Mouse (Mus musculus) right cerebral cortex, adult 2 months (tissue): ENCODE results near the gene Primpol.
"Not testable (repeated sequence)": the region's sequence is repeated elsewhere in the genome, so short reads cannot be mapped to it uniquely, and the experiment has no call there.

Experiments used
- DNase-seq, 2 experiments: peaks; one replicate each; pipeline ENCODE4 v3.0.0; 2021 to 2022; ENCODE audit warnings: low spot score in 2 of 2

Gene Primpol

GRCm38 (mm10) chr8:46603587-46603986, 13.4 kb downstream of the Primpol start:
- DNase-seq, result no peak

- DNase-seq, result no peak
Observed at GRCm38 (mm10) chr8:46600959-46601707, 15.9 kb downstream of the Primpol start.

- no peak for DNase-seq
Observed at GRCm38 (mm10) chr8:46599314-46599904, 17.6 kb downstream of the Primpol start.

- DNase-seq, result no peak
Observed at GRCm38 (mm10) chr8:46598753-46599152, 18.3 kb downstream of the Primpol start.

GRCm38 (mm10) chr8:46598114-46598513, 18.9 kb downstream of the Primpol start:
- DNase-seq, result no peak

GRCm38 (mm10) chr8:46597411-46597810, 19.6 kb downstream of the Primpol start:
- no peak for DNase-seq

GRCm38 (mm10) chr8:46596530-46596929, 20.5 kb downstream of the Primpol start:
- no peak for DNase-seq

GRCm38 (mm10) chr8:46595593-46595992, 21.4 kb downstream of the Primpol start:
- no peak for DNase-seq

GRCm38 (mm10) chr8:46593772-46594171, 23.2 kb downstream of the Primpol start:
- no peak for DNase-seq

- DNase-seq, result no peak
Observed at GRCm38 (mm10) chr8:46593067-46593466, 23.9 kb downstream of the Primpol start.

- DNase-seq, result no peak
Observed at GRCm38 (mm10) chr8:46588663-46589062, 28.3 kb downstream of the Primpol start.

- no peak for DNase-seq
Observed at GRCm38 (mm10) chr8:46587911-46588310, 29.1 kb downstream of the Primpol start.

- no peak for DNase-seq
Observed at GRCm38 (mm10) chr8:46585576-46585975, 31.4 kb downstream of the Primpol start.

- DNase-seq, result not testable (repeated sequence)
Observed at GRCm38 (mm10) chr8:46584328-46584727, 32.7 kb downstream of the Primpol start.

- DNase-seq, result no peak
Observed at GRCm38 (mm10) chr8:46578794-46579193, 38.2 kb downstream of the Primpol start.

GRCm38 (mm10) chr8:46573964-46574363, 43.0 kb downstream of the Primpol start:
- DNase-seq, result no peak

GRCm38 (mm10) chr8:46573446-46573845, 43.6 kb downstream of the Primpol start:
- DNase-seq, result no peak

- no peak for DNase-seq
Observed at GRCm38 (mm10) chr8:46570673-46571072, 46.3 kb downstream of the Primpol start.

- DNase-seq, result no peak
Observed at GRCm38 (mm10) chr8:46569659-46570441, 47.2 kb downstream of the Primpol start.

- no peak for DNase-seq
Observed at GRCm38 (mm10) chr8:46568942-46569341, 48.1 kb downstream of the Primpol start.

- peak in 1 of 2 experiments; percentile 19 for DNase-seq
Observed at GRCm38 (mm10) chr8:46567946-46568345, 49.1 kb downstream of the Primpol start.

- DNase-seq, result peak; percentile 86
Observed at GRCm38 (mm10) chr8:46566914-46567529, 50.0 kb downstream of the Primpol start.
